Mouse (Mus musculus) cerebellum, postnatal 4 days (tissue): ENCODE measurements around the gene App.

Experiments used
- DNase-seq, 2 experiments: peaks; one replicate each; pipeline ENCODE4 v3.0.0; 2022; ENCODE audit warnings: low spot score in 2 of 2, mixed read lengths in 1 of 2

App gene

DNA sequence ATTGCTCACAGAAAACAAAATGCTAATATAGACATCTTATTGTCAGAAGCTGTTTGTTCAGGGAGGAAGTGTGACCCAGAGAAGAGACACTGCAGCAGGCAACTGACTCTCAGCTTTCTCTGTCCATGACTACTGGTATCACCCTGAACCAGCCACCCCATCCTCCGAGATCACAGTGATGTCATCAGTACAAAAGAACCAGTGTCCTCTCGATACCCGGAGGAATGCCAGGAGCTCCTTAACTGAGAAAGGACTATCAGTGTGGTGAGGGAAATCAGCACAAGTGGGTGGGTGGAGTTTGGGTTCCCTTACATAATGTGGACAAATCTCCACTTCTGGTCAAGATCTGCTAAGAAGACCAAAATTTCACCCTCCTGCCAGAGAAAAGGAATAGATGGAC, 150.5 kb downstream of the App start:
- DNase-seq, result no peak

DNA sequence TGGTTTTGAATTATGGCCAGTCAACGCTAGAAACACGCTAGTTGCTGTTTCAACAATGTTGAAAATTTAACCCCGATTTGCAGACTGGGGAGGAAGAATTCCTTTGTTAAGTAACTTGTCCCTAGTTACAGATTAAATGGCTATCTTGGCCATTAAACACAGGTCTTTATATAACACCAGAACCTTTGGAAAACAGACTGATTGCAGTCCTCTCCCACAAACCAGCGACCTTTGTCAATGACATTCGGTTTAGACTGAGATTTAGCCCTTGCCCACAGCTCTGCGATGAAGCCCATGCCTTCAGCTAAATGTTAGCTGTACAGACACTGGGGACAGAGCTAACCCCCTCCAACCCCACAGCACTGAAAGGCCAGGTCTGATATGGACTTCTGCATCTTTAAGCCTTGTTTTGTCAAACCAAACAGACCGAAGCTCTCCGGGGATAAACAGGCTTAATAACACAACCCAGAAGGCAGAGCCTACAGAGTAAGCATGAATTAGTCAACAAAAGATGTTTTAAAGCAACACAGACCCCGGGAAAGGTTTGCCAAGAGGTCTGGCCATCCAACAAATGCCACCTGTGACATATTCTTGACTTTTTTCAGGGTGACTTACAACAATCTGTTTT, 152.8 kb downstream of the App start:
- no peak for DNase-seq

DNA sequence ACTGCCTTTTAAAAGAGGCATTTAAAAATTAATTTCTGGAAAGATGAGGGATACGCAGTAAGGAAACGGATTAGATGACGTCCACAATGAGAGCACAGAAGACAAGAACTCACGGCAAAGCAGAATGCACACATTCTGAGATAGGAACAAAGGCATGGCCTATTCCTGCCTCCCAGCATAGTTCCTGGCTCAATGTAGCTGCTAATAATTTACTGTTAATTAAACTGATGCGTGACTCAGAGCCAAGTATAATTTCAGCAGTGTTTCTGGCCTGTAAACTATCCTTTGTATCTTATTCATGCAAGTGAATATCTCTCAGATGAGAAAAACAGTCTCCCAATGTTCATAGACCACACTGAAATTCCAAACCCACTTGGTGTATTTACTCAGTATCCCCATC, 154.3 kb downstream of the App start:
- no peak for DNase-seq

DNA sequence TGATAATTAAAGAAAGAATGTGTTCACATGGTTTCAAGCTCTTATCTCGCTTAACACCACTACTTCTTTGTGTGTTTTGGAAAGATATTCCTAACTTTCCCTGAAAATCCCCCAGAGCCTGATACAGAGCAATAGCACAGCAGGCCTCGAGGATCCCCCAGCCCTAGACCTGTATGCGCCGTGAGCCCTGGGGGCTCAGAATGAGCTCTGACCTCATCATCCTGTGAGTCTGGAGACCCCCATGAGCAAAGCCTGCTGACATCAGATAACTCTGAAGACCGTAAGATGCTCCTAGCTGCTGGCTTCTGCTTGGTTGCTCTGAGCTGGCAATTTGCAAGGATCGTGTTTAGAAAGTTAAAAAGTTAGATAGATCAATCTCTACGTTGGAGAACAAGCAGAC, 155.7 kb downstream of the App start:
- no peak for DNase-seq

DNA sequence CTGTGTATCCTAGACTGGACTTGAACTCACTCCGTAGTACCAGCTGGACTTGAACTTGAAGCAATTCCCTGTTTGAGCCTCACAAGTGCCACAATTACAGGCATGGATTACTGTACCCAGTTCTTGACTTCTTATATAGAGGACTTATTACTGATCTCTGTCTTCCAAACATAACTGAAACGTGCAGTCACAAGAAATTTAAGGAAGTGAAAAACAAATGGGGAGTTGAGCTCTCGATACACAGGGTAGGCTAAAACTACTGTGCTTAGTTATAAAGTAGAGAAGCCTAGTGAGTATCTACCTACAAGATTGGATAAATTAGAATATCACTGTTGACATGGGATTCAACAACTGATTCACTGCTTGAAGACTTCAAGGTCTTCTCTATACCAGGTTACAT, 160.9 kb downstream of the App start:
- no peak for DNase-seq

DNA sequence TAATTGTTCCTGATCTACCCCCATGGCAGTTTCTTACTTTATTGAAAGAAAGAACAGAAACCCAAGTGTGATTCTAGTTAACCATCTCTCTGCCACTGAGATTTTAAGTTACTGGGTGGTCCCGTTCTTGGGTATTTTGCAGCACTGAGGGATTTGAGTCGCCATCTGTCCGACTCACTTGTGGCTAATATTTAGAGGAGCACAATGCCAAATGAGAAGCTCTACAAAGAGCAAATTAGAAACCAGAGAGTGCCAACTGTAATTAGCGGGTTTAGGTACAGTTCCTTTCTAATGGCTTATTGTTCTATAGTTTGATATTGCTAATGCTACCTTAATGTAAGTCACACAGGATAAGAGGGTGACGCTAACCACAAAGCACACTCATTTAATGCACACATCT, 161.4 kb downstream of the App start:
- no peak for DNase-seq

DNA sequence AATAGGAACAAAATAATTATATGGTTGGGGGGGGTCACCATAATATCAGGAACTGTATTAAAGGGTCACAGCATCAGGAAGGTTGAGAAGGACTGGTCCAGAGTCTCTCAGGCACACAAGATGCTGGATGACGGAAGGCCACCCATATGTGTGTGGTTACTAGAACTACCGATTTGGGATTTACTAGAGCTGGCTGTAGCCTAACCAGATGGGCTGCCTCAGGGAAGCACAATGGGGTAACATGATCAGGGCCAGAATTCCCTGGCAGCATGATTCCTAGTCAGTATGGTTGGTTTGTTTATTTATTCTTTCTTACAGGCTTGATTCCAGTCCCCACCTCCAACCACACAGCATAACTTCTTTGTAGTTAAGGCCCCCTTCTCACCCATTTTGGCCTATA, 162.9 kb downstream of the App start:
- DNase-seq, result no peak

DNA sequence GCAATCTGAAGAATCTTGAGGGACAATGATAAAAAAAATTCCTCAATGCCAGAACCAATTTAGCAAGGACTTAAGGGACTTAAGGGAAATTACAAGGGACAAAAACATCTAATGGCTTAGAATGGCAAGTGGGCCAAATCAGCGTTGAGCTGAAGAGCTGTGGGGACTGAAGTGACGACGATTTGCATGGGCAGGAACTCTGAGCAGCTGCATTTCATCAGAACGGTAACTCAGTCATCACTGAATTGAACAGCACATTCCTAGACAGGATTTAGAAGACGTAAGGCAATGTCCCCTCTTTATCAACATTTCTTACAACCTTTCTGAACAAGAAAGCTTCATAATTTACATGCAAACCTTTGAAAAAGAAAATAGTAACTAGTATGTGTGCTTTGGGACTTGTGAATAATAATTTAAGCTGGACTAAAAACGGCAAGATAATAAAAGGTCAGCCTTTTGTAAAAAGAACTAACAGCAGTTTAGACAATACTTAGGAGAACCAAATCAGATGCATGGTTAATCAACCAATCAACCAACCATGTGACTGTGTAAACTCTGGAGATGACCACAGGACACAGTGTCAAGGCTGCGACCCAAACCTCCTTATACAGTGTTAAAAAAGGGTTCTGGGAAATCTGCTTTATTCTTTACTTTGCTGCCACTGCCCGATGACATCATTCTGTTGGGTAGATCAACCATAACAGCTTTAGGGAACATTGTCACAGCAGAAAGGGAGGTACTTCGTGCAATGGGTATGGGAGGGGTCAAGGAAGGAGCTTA, 164.5 kb downstream of the App start:
- DNase-seq, result no peak

DNA sequence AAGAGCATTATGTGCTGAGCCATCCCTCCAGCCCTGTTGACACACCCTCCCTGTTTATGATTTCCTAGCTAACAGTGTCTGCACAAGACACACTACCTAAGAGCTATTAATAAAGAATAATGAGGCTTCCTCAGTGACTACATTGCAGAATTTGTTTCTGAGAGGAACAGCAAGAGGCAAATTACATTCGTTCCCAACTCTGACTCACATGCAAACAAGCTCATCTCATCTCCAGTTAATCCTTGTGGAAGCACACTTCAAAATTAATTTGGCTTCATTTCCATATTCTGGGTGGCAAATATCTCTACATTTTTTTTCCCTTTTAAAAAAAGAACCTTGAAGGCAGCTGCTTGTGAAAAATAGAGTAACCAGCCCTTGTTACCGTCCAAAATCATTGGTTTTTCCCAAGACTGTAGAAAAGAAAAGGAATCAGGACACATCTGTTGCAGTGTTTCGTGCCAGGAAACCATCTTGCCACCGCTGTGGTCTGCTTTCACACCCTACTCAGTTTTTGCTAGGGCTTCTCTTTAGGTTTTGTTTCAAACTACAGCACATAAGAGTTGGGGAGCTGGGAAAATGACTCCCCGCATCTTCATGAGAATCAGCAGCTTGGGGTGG, 171.5 kb downstream of the App start:
- DNase-seq, result peak in 1 of 2 experiments; percentile 27

DNA sequence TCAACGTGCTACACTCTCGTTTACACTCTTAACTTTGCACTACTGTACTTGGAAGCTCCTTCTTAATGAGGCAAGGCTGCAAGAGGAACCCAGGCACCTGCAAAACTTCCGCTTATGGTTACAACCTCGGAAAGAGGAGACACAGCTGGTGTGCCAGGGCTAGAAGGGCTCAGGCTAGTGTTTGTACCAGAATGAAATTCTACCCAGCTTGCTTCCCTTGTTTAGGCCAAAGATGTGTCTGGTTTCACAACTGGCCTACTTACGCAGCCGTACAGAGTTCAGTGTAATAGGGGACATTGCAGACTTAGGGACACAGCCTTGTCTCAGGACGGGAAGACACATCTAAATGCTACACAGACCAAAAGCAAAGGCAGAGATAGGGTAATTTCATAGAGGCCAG, 173.3 kb downstream of the App start:
- no peak for DNase-seq

DNA sequence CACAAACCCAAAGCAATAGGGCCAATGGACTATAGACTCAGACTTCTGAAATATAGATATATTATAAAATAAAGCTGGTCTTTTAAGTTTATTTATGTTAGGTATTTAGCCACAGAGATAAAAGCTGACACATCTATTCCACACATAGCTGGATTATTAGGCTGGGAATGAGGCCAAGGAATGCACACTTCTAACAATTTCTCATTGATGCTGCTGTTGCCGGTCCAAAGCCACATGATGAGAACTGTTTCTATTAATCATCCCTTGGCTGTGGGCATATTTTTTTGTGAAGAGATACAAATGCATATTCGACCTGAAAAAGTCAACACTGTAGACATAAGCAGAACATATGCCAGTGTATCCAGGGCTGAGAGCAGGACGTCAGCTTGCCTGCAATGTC, 176.0 kb downstream of the App start:
- DNase-seq, result no peak

DNA sequence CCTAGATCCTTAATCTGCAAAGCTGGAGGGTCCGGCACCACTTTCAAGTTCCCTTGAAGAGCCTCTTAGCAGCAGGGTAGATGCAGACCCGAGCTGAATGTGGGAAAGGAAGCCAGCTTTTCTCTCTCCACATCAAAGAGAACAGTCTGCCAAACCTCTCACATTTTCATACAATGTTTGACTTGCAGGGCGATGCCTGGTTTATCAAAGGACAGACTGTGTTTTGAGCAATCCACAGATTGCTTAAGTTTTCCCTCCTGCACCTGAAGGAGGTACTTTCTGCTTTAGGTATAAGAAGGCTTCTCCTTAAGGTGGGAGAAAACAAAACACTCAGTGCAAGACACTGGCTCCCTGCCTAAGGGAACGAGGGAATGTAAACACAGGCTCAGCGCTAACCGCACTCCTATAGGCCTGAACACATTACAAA, 178.1 kb downstream of the App start:
- no peak for DNase-seq

DNA sequence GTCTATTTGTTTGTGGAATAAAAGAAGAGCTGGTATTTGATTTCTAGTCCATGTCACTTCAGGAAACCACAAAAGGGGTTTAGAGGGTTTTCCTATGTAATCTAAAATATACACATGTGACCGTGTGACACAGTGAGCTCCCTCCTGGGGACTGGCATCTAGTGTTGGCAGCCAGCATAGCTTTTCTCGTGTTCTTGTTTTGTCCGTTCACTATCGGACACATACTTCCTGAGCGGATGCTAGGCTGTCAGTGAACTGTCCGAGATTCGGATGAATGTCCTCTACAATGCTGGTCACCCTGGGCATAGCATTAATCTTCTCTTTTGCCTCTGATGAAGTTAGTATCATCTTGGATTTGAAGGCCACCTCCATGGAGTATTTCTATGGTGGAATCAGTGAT, 180.7 kb downstream of the App start:
- no peak for DNase-seq

DNA sequence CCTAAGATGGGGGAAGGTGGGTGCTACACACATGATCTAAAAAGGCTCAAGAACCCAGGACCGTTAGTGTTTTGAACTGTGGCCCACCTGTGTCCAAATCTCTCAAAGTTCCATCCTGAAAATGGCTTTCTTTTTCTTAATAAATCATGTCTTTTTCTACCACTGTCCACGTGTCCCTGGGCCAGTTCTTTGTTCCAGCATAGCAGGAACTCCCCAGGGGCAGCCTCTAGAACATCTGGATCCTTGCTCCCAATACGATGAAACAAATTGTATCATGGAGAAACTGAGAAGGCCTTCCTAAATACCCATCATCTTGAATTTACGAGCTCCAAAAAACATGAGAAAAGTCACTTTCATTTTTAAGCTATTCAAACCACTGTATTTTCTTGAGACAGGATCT, 182.6 kb downstream of the App start:
- DNase-seq, result no peak

DNA sequence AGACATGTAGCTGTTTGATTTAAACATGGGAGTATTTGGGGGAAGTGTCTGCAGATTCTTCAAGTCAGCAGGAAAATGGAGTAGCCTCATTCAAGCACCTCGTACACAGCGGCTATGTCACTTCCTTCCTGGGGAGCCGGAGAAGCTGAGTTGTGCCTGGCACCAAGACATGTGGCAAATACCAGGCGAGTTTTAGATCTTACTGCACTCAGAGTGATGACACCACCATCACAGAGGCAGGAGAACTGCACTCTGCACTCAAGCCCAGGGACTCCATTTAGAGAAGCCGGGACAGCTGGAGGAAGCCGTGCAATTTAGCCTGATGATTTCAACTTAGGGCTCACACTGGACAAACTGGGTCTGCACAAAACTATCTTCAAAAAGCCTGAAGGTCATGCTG, 183.6 kb downstream of the App start:
- DNase-seq, result no peak

DNA sequence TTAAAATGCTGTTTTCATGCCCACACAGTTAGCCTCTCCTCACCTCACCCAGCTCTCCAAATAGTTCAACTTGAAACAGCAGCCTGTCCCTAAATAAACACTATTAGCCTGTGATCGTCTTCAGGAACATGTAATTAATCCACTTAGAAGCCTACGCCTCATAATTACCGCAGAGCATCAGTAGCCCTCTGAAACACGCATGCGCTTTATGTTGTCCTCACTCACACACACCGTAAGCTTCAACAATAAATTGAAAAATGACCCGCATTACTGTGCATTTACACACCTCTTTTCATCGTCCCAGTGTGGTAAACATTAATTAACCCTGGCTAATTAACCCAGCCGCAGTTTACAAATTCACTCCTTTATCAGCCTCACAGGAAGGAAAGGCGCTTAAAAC, 184.1 kb downstream of the App start:
- DNase-seq, result no peak

DNA sequence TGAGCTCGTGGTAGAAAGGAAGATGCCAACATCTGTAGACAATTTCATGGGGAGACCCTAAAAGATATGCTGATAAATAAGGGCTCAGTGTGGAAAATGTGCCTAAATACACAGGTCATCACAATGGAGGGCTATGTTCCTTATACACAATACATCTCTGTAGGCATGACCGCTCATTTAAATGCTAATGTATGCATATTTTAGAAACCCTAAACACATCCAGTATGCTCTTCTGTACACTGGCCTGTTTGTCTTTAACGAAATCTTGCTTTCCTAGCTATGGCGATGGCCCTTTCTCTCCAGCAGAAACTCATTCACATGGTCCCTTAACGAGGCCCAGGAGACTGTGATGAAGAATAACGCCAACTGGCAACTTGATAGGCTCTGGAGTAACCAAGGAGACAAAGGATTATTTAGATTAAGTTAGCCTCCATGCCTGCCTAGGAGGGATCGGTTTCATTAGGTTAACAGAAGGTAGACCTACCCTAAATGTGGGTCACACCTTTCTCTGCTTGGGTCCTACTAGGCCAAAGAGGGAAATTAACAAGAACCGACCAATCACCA, 185.8 kb downstream of the App start:
- no peak for DNase-seq

DNA sequence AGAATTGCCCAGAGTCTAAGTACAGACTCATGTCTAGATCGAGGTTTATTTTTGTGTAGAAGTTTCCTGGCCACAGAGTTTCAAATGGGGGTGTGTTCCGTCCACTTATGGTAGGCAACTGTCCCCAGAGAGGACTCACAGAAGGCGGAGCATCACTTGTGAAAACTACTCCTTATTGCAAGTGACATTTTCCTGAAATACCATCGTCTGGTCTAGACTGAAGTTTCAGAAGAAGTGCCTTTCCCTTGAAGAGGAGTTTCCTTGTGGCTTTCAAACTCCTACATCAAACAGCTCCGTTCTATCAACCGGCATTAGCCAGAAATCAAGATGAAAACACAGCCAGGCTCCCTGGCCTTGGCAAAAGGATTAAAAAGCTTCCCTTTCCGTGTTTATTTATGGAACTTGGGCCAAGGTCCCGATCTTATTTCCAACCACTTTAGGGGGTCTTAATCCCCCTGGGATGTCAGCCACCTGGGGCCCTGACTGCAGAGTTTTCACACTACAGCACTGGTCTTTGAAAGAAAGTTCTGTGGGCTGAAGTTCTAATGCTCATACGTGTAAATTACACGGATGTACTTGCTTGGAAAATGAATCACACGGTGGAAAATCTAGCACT, 187.4 kb downstream of the App start:
- DNase-seq, result no peak

DNA sequence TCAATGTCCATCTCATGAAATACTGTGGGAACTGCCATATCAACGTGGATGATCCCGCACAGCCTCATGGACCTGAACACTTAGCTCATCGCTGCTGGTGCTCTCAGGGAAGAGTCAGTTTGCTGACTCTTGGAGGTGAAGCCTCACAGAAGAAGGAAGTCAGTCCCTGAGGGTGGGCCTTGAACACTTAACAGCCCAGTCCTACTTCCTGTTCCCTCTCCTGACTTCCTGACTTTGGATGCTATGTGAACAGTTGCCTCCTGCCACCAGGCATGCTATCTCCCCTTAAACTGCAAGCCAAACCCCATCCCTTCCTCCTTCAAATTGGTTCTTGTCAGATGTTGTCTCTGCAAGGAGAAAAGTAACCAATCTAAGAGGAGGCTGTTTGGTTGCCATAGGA, 188.2 kb downstream of the App start:
- no peak for DNase-seq

DNA sequence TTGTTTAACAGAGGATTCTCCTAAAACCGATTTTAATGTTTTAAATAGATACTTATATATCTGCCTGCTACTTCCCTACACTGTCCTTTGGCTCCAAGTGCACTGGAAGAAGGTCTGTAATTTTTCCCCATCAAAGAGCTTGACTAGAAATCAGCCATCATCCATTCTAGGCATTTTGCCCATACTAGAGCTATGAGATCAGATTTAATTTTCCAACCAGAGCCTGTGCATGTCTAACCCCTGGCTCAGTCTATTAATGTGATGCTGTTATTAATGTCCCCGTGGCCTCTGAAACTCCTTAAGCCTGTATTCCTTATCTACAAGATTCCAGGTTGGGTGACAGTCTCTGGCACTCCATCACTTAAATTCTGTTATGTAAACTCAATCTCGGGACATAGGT, 190.1 kb downstream of the App start:
- DNase-seq, result no peak

DNA sequence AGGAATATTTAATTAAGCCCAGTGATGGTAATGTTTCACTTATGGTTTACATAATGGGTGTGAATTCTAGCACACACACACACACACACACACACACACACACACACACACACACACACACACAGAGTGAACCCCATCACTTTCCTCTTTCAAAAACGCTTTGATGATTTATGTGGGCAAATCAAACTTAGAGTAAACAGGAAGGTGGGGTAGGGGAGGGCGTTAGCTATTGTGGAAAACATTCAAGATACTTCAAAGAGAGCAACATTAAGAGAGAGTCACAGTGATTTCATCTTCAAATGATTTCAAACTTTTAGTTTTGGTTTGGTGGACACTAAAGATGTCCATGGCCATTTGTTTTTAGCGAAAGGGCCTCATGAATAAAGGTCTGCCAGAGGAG, 191.0 kb downstream of the App start:
- DNase-seq, result no peak

DNA sequence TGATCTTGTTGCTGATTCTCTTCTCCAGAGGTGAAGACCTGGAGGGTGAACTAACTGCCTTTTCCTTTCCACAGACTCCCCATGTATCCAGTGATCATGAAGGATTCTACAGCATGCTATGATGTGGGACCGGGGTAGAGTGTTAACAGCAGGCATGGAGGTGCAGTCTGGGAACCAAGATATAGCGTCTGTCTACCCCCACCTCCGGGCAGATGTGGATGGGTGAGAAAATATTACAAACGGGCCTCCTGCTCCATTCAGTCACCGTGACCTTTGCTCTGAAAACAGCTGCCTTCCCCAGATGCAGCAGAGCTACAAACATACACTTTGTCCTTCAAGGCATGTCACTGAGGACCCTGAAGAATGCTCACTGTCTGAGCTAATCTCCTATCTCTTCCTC, 195.0 kb downstream of the App start:
- no peak for DNase-seq

DNA sequence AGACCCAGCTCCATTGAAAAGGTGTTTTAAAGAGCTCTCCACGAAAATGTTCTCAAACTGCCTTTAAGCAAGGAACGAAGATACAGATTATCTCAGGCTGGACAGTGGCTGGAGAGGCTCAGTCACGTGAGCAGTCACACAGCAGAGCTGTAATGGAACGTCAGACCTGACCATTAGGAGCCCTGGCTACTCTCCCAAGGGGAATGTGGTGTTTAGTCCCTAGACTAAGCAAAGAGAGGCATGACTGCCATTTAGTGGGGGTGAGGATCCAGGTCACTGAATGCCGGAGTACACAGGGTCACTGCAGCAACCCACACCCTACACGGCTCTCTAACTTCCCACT, 199.4 kb downstream of the App start:
- no peak for DNase-seq
